Mouse (Mus musculus) liver, adult 2 months (tissue): ENCODE data around the gene Knop1. TPM values are rescaled to one million over a fixed set of nuclear protein-coding genes. Genes with fewer than 3 reads are reported as not detected.
A peak's percentile ranks its signal among the peaks of the same experiment; 100 is the strongest.

Experiments used
- DNase-seq: peaks from one replicate; pipeline ENCODE4 v3.0.0-alpha.2; 2011; ENCODE audit warnings: low read depth, low spot score; ENCODE audit errors: extremely low read depth
- H3K27ac ChIP-seq: fragments of 200-500 bp; replicated peaks from 2 replicates; pipeline ENCODE4 v1.5.1; 2012; ENCODE audit warnings: low read depth, mild to moderate bottlenecking, control low read depth, inconsistent platforms, low read length; ENCODE audit not compliant: insufficient read depth
- H3K27me3 ChIP-seq: fragments of 200-500 bp; 2 replicates; pipeline ENCODE4 v1.6.1; 2012; ENCODE audit warnings: mild to moderate bottlenecking, moderate library complexity, low read length, inconsistent platforms; ENCODE audit not compliant: control insufficient read depth, insufficient read depth
- H3K36me3 ChIP-seq: fragments of 200-500 bp; 2 replicates; pipeline ENCODE4 v1.6.1; 2012; ENCODE audit warnings: low read length, inconsistent platforms; ENCODE audit not compliant: control insufficient read depth, insufficient read depth
- H3K4me1 ChIP-seq: fragments of 200-500 bp; 2 replicates; pipeline ENCODE4 v1.6.1; 2011; ENCODE audit warnings: low read length; ENCODE audit not compliant: control insufficient read depth, insufficient read depth
- H3K4me3 ChIP-seq: fragments of 200-500 bp; 2 replicates; pipeline ENCODE4 v1.5.1; 2011; ENCODE audit warnings: low read depth, mild to moderate bottlenecking, control low read depth, low read length, moderate library complexity; ENCODE audit not compliant: insufficient read depth
- H3K79me2 ChIP-seq: fragments of 200-500 bp; 2 replicates; pipeline ENCODE4 v1.6.1; 2012; ENCODE audit warnings: inconsistent platforms, mild to moderate bottlenecking, low read length, moderate library complexity; ENCODE audit not compliant: control insufficient read depth, insufficient read depth
- H3K9ac ChIP-seq: fragments of 200-500 bp; 2 replicates; pipeline ENCODE4 v1.6.1; 2012; ENCODE audit warnings: low read depth, mild to moderate bottlenecking, control low read depth, inconsistent platforms, low read length
- CTCF ChIP-seq: fragments of 200-500 bp; IDR thresholded peaks from 2 replicates; pipeline ENCODE4 v1.5.1; 2011; ENCODE audit warnings: low read depth, low read length, control low read depth
- POLR2A ChIP-seq: fragments of 200-500 bp; IDR thresholded peaks from 2 replicates; pipeline ENCODE4 v1.6.1; 2011; ENCODE audit warnings: low read length, control low read depth; ENCODE audit not compliant: insufficient read depth; ENCODE audit errors: extremely low read depth
- WGBS: fragments of 180-500 bp; shearing (Covaris S2); methylation state at CpG from one replicate; pipeline ENCODE4 v1.1.7; 2018; 5-methylcytosine and 5-hydroxymethylcytosine counted together
- polyA plus RNA-seq: library from polyadenylated mRNA; depleted of rRNA; stranded (reverse); fragments of >200 nt; gene quantifications from 2 replicates; pipeline ENCODE4 v1.2.3, GENCODE M21; 2012
- total RNA-seq: library from RNA; depleted of rRNA; stranded (reverse); fragments of >200 nt; gene quantifications from 2 replicates; pipeline ENCODE4 v1.2.3, GENCODE M21; 2014

Knop1 gene
- total and polyA plus RNA-seq, 2 experiments, result 6.0 to 9.4 TPM

DNA sequence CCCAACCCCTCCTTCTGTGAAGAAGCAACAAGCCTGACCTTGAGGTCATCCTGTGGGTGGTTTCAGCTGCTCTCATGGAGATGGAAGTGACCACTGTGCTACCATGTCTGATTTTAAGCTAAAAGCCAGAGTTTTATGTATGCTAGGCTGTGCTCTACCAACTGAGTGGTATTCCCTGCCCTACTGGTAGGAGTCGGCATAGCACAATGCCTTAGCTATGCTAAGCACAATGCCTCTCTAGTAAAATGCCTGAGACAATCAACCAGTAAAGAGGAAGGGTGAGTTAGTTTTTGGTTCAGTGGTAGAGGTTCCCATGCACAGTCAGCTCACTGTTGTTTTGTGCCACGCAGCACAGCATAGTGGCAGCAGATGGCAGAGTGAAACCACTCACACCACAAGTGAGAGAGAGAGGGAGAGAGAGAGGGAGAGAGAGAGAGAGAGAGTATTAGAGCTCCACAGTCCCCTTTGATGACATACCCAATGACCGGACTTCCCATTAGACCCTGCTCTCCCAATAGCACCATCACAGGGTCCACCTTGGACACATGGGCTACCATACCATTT is 23.5 kb upstream of the Knop1 start:
- no peak for DNase-seq
- no peak overlapping the region for H3K27ac ChIP-seq
- H3K79me2 ChIP-seq, result no peaks in the 10 kb centered on the region
- TF ChIP-seq CTCF, result no peak
- WGBS, result 86% methylated on average over 3 of the region's 3 CpGs
- H3K4me1 ChIP-seq, result no peaks in the 10 kb centered on the region
- H3K36me3 ChIP-seq, result no peaks in the 10 kb centered on the region
- no peaks in the 10 kb centered on the region for H3K27me3 ChIP-seq
- no peak overlapping the region for H3K9ac ChIP-seq
- H3K4me3 ChIP-seq, result no peak overlapping the region

DNA sequence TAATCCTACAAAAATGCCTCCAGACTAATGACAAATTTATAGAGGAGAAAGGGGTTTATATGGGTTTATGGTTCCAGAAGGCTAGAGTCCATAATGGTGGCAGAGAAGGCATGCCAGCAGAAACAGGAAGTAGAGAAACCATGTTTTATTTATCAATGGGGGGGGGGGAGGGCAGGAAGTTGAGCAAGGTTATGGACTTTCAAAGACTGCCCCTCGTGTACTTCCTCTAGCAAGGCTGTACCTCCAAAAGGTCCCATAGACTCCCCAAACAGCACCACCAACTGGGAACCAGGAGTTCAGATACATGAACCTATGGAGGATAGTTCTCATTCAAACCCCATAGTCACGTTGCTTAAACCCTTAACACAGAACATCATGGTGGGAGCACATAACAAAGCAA is 9.3 kb upstream of the Knop1 start:
- H3K27me3 ChIP-seq, result no peaks in the 10 kb centered on the region
- H3K79me2 ChIP-seq, result no peaks in the 10 kb centered on the region
- no peaks in the 10 kb centered on the region for H3K4me1 ChIP-seq
- DNase-seq, result no peak
- TF ChIP-seq POLR2A (no peak), CTCF (no peak)
- H3K4me3 ChIP-seq, result no peak overlapping the region
- no peak overlapping the region for H3K9ac ChIP-seq
- H3K27ac ChIP-seq, result no peak overlapping the region
- WGBS, result 61% methylated on average over 2 of the region's 2 CpGs
- H3K36me3 ChIP-seq, result no peaks in the 10 kb centered on the region

DNA sequence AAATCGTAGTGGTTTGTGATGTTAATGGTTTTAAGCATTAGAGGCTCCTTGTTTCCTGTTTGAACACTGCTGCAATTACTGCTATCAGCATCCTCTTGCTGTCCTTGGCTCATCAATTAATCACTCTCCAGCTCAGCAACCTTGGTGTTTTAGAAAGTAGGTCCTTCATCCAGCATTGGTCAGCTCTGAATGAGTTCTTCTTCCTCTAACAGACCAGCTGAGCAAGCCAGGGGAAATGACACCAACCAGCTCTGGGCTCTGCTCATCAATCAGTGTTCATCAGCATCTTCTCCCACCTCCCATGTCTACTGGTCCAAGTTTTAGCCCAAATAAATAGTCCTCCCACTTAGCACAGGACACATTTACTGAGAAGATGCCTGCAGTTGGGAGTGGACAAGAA is 2.6 kb upstream of the Knop1 start:
- H3K79me2 ChIP-seq, result no peaks in the 10 kb centered on the region
- 68% methylated on average over 1 of the region's 1 CpGs for WGBS
- H3K9ac ChIP-seq, result no peak overlapping the region
- no peak for TF ChIP-seq CTCF
- no peak for TF ChIP-seq POLR2A
- no peaks in the 10 kb centered on the region for H3K36me3 ChIP-seq
- no peak for DNase-seq
- no peak overlapping the region for H3K27ac ChIP-seq
- H3K4me1 ChIP-seq, result peaks cover 10% of the 10 kb centered on the region
- H3K27me3 ChIP-seq, result no peaks in the 10 kb centered on the region
- no peak overlapping the region for H3K4me3 ChIP-seq

DNA sequence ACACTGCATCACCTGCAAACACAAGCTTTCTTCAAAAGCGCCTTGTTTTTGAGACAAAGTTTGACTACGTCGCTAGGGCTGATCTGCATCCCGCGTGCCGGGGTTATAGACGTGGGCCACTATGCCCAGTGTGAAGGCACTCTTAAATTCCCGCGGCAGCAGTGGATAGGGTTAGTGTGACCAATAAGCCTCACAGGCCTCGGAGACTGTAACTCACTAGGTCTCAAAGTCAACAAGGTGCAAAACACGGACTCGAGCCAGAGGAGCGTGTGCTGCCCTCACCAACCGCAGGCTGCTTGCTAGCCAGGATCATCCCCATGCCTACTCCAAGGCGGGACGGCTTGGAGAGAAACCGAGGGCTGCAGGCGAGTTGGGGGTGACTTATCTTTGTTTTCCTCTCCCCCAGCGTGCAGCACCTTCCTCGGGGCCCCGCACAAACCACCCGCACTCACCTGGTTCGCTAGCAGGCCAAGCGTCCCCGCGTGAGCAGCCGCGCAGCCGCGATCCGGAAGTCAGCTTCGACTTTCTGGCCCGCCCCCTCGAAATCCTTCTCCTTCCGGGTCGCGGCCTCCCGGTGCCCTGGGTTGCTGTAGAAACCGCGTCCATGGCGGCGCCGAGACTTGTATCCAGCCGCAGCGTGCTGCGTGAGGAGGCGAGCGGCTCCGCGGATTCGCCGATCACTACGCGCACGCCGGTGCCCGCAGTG is 730 bp downstream of the Knop1 start, which contains the start of gene Iqck:
Gene Iqck (plus strand): TSS at position 582 of the 706 bp plus-strand sequence.
- peak within 1 kb of the TSS; percentile 54 for H3K27ac ChIP-seq

DNA sequence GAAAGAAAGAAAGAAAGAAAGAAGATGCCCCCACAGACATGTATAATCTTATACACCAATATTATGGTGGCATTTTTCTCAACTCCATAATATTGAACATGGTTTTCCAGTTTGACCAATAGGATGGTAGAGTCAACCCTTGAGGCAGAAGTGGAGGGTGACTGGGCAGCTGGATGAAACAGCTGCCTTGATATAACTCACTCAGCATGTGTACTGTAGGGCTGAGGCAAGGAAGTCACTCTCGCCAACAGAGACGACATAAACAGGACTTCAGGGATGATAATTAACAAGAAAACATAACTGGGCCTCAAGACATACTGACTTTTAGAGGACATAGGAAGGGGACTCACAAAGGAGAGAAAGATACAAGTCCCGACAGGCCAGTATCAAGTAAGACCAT is 1.4 kb downstream of the Knop1 start:
- peak overlapping the region; percentile 70; the same call in 1 of the 2 replicates for H3K9ac ChIP-seq
- 18% methylated on average over 3 of the region's 3 CpGs for WGBS
- H3K27me3 ChIP-seq, result no peaks in the 10 kb centered on the region
- H3K79me2 ChIP-seq, result no peaks in the 10 kb centered on the region
- H3K27ac ChIP-seq, result no peak overlapping the region
- TF ChIP-seq CTCF (no peak), POLR2A (no peak)
- no peaks in the 10 kb centered on the region; the same call in 1 of the 2 replicates for H3K36me3 ChIP-seq
- H3K4me3 ChIP-seq, result no peak overlapping the region; the same call in 1 of the 2 replicates
- H3K4me1 ChIP-seq, result peaks cover 11% of the 10 kb centered on the region
- DNase-seq, result no peak

More for the DNA sequence above, 730 bp downstream of the Knop1 start, which contains the start of gene Iqck:
- Histone ChIP-seq H3K27me3 (no peaks in the 10 kb centered on the region), H3K36me3 (no peaks in the 10 kb centered on the region; the same call in 1 of the 2 replicates), H3K9ac (peak within 1 kb of the TSS; percentile 70), H3K4me3 (peak within 1 kb of the TSS; percentile 76), H3K79me2 (no peaks in the 10 kb centered on the region), H3K4me1 (peaks cover 11% of the 10 kb centered on the region)
- TF ChIP-seq CTCF, result 0 out of 2 replicates have a peak, but pooled peaks have one; percentile 2
- TF ChIP-seq POLR2A, result peak; percentile 62
- under 1% methylated on average over 57 of the region's 57 CpGs for WGBS
- DNase-seq, result peak; percentile 82

DNA sequence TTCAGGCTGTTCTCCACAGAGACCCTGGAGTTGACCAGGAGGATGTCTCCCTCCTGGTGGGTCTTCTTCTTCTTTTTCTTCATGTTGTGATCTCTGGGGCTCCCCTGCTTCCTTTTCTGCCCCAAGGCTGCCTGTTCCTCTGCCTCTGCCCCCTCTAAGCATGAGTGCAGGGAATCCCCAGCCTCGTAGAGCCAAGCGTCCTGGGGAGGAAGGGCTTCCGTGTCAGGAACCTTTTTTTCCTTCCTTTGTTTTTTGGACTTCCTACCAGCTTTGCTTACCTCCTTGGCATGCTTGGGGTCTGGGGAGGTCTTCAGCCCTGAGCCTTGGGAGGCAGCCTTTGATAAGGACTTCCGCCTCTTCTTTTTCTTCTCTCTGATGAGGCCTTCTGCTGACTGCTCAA is 3.4 kb downstream of the Knop1 start:
- no peak overlapping the region for H3K9ac ChIP-seq
- TF ChIP-seq POLR2A (no peak), CTCF (no peak)
- H3K4me1 ChIP-seq, result peaks cover 11% of the 10 kb centered on the region
- DNase-seq, result no peak
- no peaks in the 10 kb centered on the region for H3K27me3 ChIP-seq
- no peaks in the 10 kb centered on the region for H3K79me2 ChIP-seq
- WGBS, result 71% methylated on average over 4 of the region's 4 CpGs
- no peak overlapping the region for H3K4me3 ChIP-seq
- peaks cover 7% of the 10 kb centered on the region; the same call in 1 of the 2 replicates for H3K36me3 ChIP-seq
- 0 out of 2 replicates have a peak overlapping the region, but pooled peaks have one; percentile 16 for H3K27ac ChIP-seq
